Mouse (Mus musculus) cortical plate, adult 2 months (tissue): Measurements from ENCODE around the gene Hectd1.

ENCODE experiments used
- CTCF ChIP-seq: fragments of 200-500 bp; IDR thresholded peaks from 2 replicates; pipeline ENCODE4 v1.5.1; 2011; ENCODE audit warnings: mild to moderate bottlenecking, control low read depth, low read length; ENCODE audit not compliant: insufficient read depth; ENCODE audit errors: extremely low read depth
- POLR2A ChIP-seq: fragments of 200-500 bp; IDR thresholded peaks from 2 replicates; pipeline ENCODE4 v1.6.1; 2011; ENCODE audit warnings: mild to moderate bottlenecking, low read length, control low read depth; ENCODE audit not compliant: insufficient read depth; ENCODE audit errors: extremely low read depth

GRCm38 (mm10) chr12:51828716-51829289 is 533 bp downstream of the Hectd1 start:
- TF ChIP-seq CTCF (no peak), POLR2A (no peak)
